8 mouse cellular contexts compared by ENCODE assay signal in the genomic region with DNA sequence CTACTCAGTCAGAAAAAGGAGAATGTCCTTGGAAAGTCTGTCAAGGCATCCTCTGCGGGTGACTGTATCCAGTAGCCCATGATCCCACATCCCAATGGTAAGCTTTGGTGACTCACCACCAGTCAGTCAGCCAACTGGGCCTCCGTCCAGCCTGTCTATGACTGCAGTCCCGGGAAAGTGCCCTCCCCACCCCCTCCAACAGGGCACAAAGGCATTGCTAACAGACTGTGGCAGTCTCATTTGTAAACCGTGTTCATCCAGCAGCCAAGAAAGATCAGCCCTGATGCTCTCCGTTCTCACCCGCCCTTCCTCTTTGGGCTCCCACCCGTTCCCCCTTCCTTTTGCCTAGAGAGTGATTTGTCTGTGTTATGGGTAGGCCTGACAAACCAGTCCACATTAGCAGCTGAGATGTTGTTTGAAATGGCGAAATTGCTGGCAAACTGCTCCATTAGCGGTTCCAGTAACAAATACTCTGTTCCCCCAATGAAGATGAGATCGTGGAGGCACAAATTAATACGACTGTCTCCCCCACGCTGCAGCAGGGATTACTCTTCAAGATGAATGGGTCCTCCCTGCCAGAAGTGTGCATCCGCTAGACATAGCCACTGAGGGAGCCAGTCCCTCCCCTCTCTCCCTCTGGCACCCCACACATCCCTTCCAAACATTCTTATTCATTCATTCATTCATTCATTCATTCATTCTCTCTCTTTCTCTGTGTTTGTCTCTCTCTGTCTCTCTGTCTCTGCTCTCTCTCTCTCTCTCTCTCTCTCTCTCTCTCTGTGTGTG.
DNase-seq lines count a peak whose midpoint lies in the region; ATAC-seq and TF ChIP-seq lines count a peak whose summit lies in the region.
"Had no signal": no experiment of that assay in that cellular context is flagged by ENCODE, and none has a peak within 500 bp of the region (broad histone marks: within the 10 kb centered on the region; RNA-seq: fewer than 3 reads in every experiment).

No protein-coding gene starts in this region.

- ATAC-seq in Patski = peak; percentile 97
- peak; percentile 97 for ATAC-seq in hindbrain, postnatal 0 days

- no peak overlapping the region; the same call in 1 of the 2 replicates for H3K9ac ChIP-seq in hindbrain, postnatal 0 days (replicated peaks; ENCODE audit: low read length)
- H3K9ac ChIP-seq: limb, embryonic 13.5 days had no signal

- peak overlapping the region; percentile 27 for H3K27ac ChIP-seq in hindbrain, postnatal 0 days
- H3K27ac ChIP-seq: limb, embryonic 13.5 days had no signal

- H3K36me3 ChIP-seq in hindbrain, postnatal 0 days (ENCODE audit: insufficient read depth, low read length) = no peaks in the 10 kb centered on the region

- CTCF ChIA-PET in Patski (lab: Charles Lee) = no interaction called here

- 20% methylated on average over 13 of the region's 13 CpGs for WGBS in hindbrain, postnatal 0 days

- no peaks in the 10 kb centered on the region for H3K9me3 ChIP-seq in hindbrain, postnatal 0 days (ENCODE audit: low read length)
- H3K9me3 ChIP-seq: limb, embryonic 13.5 days had no signal

- POLR2A ChIA-PET in Patski (lab: Charles Lee) = no interaction called here

- intact Hi-C loops in left cerebral cortex, postnatal 25 days (cut with DNase I) = no loop called here

- peak; percentile 81 for DNase-seq in Patski (ENCODE audit: low read depth, low spot score)
- peak; percentile 58 for DNase-seq in brain, embryonic 18.5 days (ENCODE audit: low read depth, low spot score)
- DNase-seq in gastrocnemius, postnatal 10 days = peak; percentile 72
- peak; percentile 94 for DNase-seq in hindbrain, postnatal 0 days (ENCODE audit: low spot score)
- peak; percentile 57 to 89 for DNase-seq in left cerebral cortex, postnatal 25 days (ENCODE audit: low spot score in 2 of 2)
- DNase-seq in right cerebral cortex, adult 18-20 months = peak; percentile 82
- DNase-seq in liver = no peak

- H3K4me3 ChIP-seq in hindbrain, postnatal 0 days (ENCODE audit: low read length) = no peak overlapping the region
- H3K4me3 ChIP-seq: limb, embryonic 13.5 days had no signal

- H3K27me3 ChIP-seq in Patski = no peaks in the 10 kb centered on the region
- no peaks in the 10 kb centered on the region for H3K27me3 ChIP-seq in hindbrain, postnatal 0 days (ENCODE audit: insufficient read depth, low read length)
- H3K27me3 ChIP-seq: limb, embryonic 13.5 days had no signal

- TF ChIP-seq CTCF in Patski (IDR thresholded peaks at IDR 0.05) = no peak
- peak; percentile 21 for TF ChIP-seq CTCF in hindbrain, postnatal 0 days (IDR thresholded peaks at IDR 0.05; ENCODE audit: low read depth)

- in situ Hi-C loops in Patski (cut with MboI; ENCODE audit: low pct_unique_long_range_greater_than_20kb) = no loop called here

- 0 out of 2 replicates have a peak, but pooled peaks cover 4% of the 10 kb centered on the region for H3K4me1 ChIP-seq in hindbrain, postnatal 0 days (ENCODE audit: insufficient read depth, low read length)
- H3K4me1 ChIP-seq: limb, embryonic 13.5 days had no signal

- H3K4me2 ChIP-seq in hindbrain, postnatal 0 days (ENCODE audit: low read depth, low read length) = no peak overlapping the region
- H3K4me2 ChIP-seq: limb, embryonic 13.5 days had no signal
